Mouse (Mus musculus) limb, embryonic 14.5 days (tissue): ENCODE results near the gene Foxi3. TPM values are rescaled to one million over a fixed set of nuclear protein-coding genes. Genes with fewer than 3 reads are reported as not detected.

ENCODE experiments used
- ATAC-seq: fragments of 200-750 bp; cut with Nextera tagmentation; 2 replicates; pipeline ENCODE4 v1.8.0; 2017; ENCODE audit warnings: low read depth, moderate number of reproducible peaks, moderate TSS enrichment; ENCODE audit not compliant: low FRiP score
- DNase-seq: peaks from one replicate; pipeline ENCODE4 v3.0.0-alpha.2; 2015; ENCODE audit warnings: low spot score
- H3K27ac ChIP-seq: fragments of 300-500 bp; sonication (generic); replicated peaks from 2 replicates; pipeline ENCODE4 v1.5.1; 2014; ENCODE audit warnings: low read depth, mild to moderate bottlenecking, low read length, moderate library complexity, mixed read lengths
- H3K27me3 ChIP-seq: fragments of 300-500 bp; sonication (generic); 2 replicates; pipeline ENCODE4 v1.6.1; 2014; ENCODE audit warnings: low read length, mixed read lengths; ENCODE audit not compliant: control insufficient read depth, insufficient read depth
- H3K36me3 ChIP-seq: fragments of 300-500 bp; sonication (generic); 2 replicates; pipeline ENCODE4 v1.6.1; 2014; ENCODE audit warnings: mild to moderate bottlenecking, low read length, moderate library complexity, mixed read lengths; ENCODE audit not compliant: control insufficient read depth, insufficient read depth
- H3K4me1 ChIP-seq: fragments of 300-500 bp; sonication (generic); 2 replicates; pipeline ENCODE4 v1.6.1; 2014; ENCODE audit warnings: antibody characterized with exemption, low read length, mixed read lengths; ENCODE audit not compliant: control insufficient read depth, insufficient read depth
- H3K4me2 ChIP-seq: fragments of 300-500 bp; sonication (generic); replicated peaks from 2 replicates; pipeline ENCODE4 v1.6.1; 2014; ENCODE audit warnings: low read depth, mild to moderate bottlenecking, low read length, moderate library complexity; ENCODE audit not compliant: severe bottlenecking
- H3K4me3 ChIP-seq: fragments of 300-500 bp; sonication (generic); replicated peaks from 2 replicates; pipeline ENCODE4 v1.5.1; 2014; ENCODE audit warnings: low read length
- H3K9ac ChIP-seq: fragments of 300-500 bp; sonication (generic); 2 replicates; pipeline ENCODE4 v1.6.1; 2014; ENCODE audit warnings: mild to moderate bottlenecking, low read depth, low read length, moderate library complexity; ENCODE audit not compliant: severe bottlenecking
- H3K9me3 ChIP-seq: fragments of 300-500 bp; sonication (generic); 2 replicates; pipeline ENCODE4 v1.6.1; 2016; ENCODE audit warnings: low read length; ENCODE audit not compliant: control insufficient read depth
- POLR2A ChIP-seq: fragments of 200-500 bp; IDR thresholded peaks from 2 replicates; pipeline ENCODE4 v1.8.0; 2012; ENCODE audit warnings: inconsistent platforms, mild to moderate bottlenecking, moderate library complexity, borderline replicate concordance; ENCODE audit not compliant: insufficient read depth, insufficient read length; ENCODE audit errors: extremely low read depth
- WGBS: fragments of 180-500 bp; shearing (Covaris S2); extraction: QIAGEN DNeasy Blood & Tissue Kit; methylation state at CpG from one replicate; pipeline ENCODE4 v1.1.7; 2014; 5-methylcytosine and 5-hydroxymethylcytosine counted together
- polyA plus RNA-seq, 2 experiments: library from polyadenylated mRNA; depleted of rRNA in 1 of 2; stranded (reverse) in 1 of 2; unstranded in 1 of 2; fragments of >200 nt; fragmentation: Nextera tagmentation in 1 of 2; extraction: Ambion mirVana in 1 of 2; gene quantifications; 2 replicates each; pipeline versions ENCODE4 v1.2.1 to v1.2.3; 2012 to 2014

The Foxi3 gene
- polyA plus RNA-seq (2012; rRNA removed), result 1.6 and 1.8 TPM in 2 replicates
- polyA plus RNA-seq (2014; fragmentation: Nextera tagmentation; extraction: Ambion mirVana), result 0.39 and 0.77 TPM in 2 replicates

- TF ChIP-seq POLR2A, result no peak
- peaks cover 63% of the 10 kb centered on the region for H3K27me3 ChIP-seq
- no peaks in the 10 kb centered on the region for H3K36me3 ChIP-seq
- DNase-seq (peak; percentile 20), ATAC-seq (peak; percentile 37; the same call in 1 of the 2 replicates)
- WGBS, result under 1% methylated on average over 57 of the region's 67 CpGs
- H3K4me3 ChIP-seq, result peak within 1 kb of the TSS; percentile 50
- peak within 1 kb of the TSS; percentile 44 for H3K9ac ChIP-seq
- no peak within 1 kb of the TSS for H3K27ac ChIP-seq
- H3K4me1 ChIP-seq, result peaks cover 12% of the 10 kb centered on the region
- no peaks in the 10 kb centered on the region for H3K9me3 ChIP-seq
- H3K4me2 ChIP-seq, result peak within 1 kb of the TSS; percentile 99
These were observed at the start of gene Foxi3 for GRCm38 (mm10) chr6:70956285-70956912. Foxi3 (plus strand) TSS chr6:70956531.

GRCm38 (mm10) chr6:70909572-70909971, 46.8 kb upstream of the Foxi3 start:
- DNase-seq (no peak), ATAC-seq (no peak)
- H3K36me3 ChIP-seq, result peaks cover 16% of the 10 kb centered on the region
- no peak overlapping the region for H3K27ac ChIP-seq
- no peak overlapping the region for H3K9ac ChIP-seq
- peaks cover 13% of the 10 kb centered on the region for H3K4me1 ChIP-seq
- H3K4me3 ChIP-seq, result no peak overlapping the region
- no peak overlapping the region for H3K4me2 ChIP-seq
- no peaks in the 10 kb centered on the region for H3K9me3 ChIP-seq
- WGBS, result 87% methylated on average over 7 of the region's 7 CpGs
- no peaks in the 10 kb centered on the region for H3K27me3 ChIP-seq
- TF ChIP-seq POLR2A, result no peak

- no peak overlapping the region for H3K4me3 ChIP-seq
- no peak for TF ChIP-seq POLR2A
These were observed 46.0 kb upstream of the Foxi3 start for GRCm38 (mm10) chr6:70910285-70910684.

GRCm38 (mm10) chr6:70911668-70912395, 44.5 kb upstream of the Foxi3 start:
- Histone ChIP-seq H3K9ac (no peak overlapping the region), H3K9me3 (no peaks in the 10 kb centered on the region), H3K27me3 (no peaks in the 10 kb centered on the region), H3K4me3 (peak overlapping the region; percentile 17; the same call in 1 of the 2 replicates), H3K4me1 (peaks cover 13% of the 10 kb centered on the region), H3K4me2 (peak overlapping the region; percentile 48), H3K27ac (no peak overlapping the region), H3K36me3 (no peaks in the 10 kb centered on the region)
- ATAC-seq (peak; percentile 30; the same call in 1 of the 2 replicates), DNase-seq (peak; percentile 16)
- no peak for TF ChIP-seq POLR2A
- WGBS, result 9% methylated on average over 20 of the region's 20 CpGs

More at GRCm38 (mm10) chr6:70910285-70910684, 46.0 kb upstream of the Foxi3 start:
- Histone ChIP-seq H3K4me1 (peaks cover 13% of the 10 kb centered on the region), H3K9me3 (no peaks in the 10 kb centered on the region), H3K36me3 (peaks cover 12% of the 10 kb centered on the region; the same call in 1 of the 2 replicates), H3K27ac (no peak overlapping the region), H3K9ac (no peak overlapping the region), H3K4me2 (no peak overlapping the region), H3K27me3 (no peaks in the 10 kb centered on the region)
- WGBS, result 60% methylated on average over 4 of the region's 4 CpGs
- ATAC-seq (no peak), DNase-seq (no peak)

GRCm38 (mm10) chr6:70912396-70912765, 44.0 kb upstream of the Foxi3 start:
- H3K27me3 ChIP-seq, result no peaks in the 10 kb centered on the region
- DNase-seq (no peak), ATAC-seq (no peak)
- H3K27ac ChIP-seq, result no peak overlapping the region
- no peaks in the 10 kb centered on the region for H3K36me3 ChIP-seq
- H3K4me2 ChIP-seq, result 0 out of 2 replicates have a peak overlapping the region, but pooled peaks have one; percentile 48
- H3K4me3 ChIP-seq, result no peak overlapping the region
- no peak overlapping the region for H3K9ac ChIP-seq
- H3K4me1 ChIP-seq, result peaks cover 13% of the 10 kb centered on the region
- 62% methylated on average over 7 of the region's 7 CpGs for whole genome bisulfite sequencing
- H3K9me3 ChIP-seq, result no peaks in the 10 kb centered on the region
- TF ChIP-seq POLR2A, result no peak
